Mouse (Mus musculus) embryonic fibroblast, embryonic 13.5 days (primary cell): ENCODE measurements at regions not wholly inside any gene's neighbourhood (a gene's known extent, or its start where the extent isn't known, plus 50 kb on each side); places are given as distances from the start of the nearest gene placed in this dataset.

ENCODE experiments used
- H3K27ac ChIP-seq: 2 replicates; pipeline ENCODE4 v1.5.1; 2012; ENCODE audit warnings: low read length, control low read depth, inconsistent platforms; ENCODE audit not compliant: insufficient read depth
- H3K4me1 ChIP-seq: 2 replicates; pipeline ENCODE4 v1.6.1; 2011; ENCODE audit warnings: low read length; ENCODE audit not compliant: control insufficient read depth, insufficient read depth
- H3K4me3 ChIP-seq: 2 replicates; pipeline ENCODE4 v1.5.1; 2011; ENCODE audit warnings: mild to moderate bottlenecking, control low read depth, low read length; ENCODE audit not compliant: insufficient read depth
- CTCF ChIP-seq: IDR thresholded peaks from 2 replicates; pipeline ENCODE4 v1.5.1; 2011; ENCODE audit warnings: mild to moderate bottlenecking, control low read depth, low read length, moderate library complexity, borderline replicate concordance; ENCODE audit not compliant: insufficient read depth
- POLR2A ChIP-seq: IDR thresholded peaks from 2 replicates; pipeline ENCODE4 v1.6.1; 2011; ENCODE audit warnings: low read depth, mild to moderate bottlenecking, control low read depth, low read length, moderate library complexity

DNA sequence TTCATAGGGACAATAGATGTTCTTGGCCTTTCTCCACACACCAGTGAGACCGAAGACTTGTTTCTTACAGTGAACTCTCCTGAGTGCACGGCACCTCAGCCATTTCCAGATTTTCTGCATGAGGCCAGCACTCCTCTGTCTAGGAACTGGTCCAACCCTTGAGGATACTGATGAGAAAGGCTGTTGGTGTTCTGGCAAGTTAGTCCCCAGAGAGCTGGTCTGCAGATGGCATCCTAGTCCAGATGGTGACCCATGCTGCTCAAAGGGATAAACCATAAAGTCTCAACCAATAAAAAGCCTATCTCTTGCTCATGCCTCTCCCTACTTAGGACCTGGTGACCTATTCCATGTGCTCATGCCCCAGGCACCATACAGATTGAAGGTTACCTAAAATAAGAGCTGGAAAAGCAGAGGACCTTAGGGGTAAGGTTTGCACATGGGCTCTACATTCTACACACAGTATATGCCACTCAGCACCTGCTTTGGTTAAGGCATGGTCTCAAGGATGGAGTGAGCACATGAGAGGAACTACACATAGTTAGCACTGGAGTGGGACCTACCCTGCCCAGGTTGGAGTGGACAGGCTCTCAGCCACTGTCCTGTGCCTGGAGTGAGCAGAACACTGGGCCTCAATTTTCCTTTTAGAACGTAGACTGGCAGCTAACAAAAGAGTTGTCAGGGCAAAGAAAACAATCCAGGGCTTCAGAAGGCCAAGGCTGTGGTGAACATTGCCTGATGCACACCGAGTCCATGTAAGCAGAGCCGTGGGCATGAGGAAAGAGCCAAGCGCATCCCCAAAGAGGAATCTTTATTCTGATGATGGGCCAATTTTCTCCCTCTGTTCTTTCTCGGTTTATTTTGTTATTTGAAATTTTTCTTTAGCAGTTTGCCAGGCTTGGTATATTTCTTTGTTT is 335.9 kb downstream of the Glrx3 start:
- no peak overlapping the region for H3K4me3 ChIP-seq
- H3K27ac ChIP-seq = no peak overlapping the region
- TF ChIP-seq POLR2A (no peak), CTCF (no peak)

GRCm38 (mm10) chr7:137773965-137774310 is 336.5 kb downstream of the Glrx3 start:
- Histone ChIP-seq H3K4me1 (no peaks in the 10 kb centered on the region), H3K4me3 (no peak overlapping the region), H3K27ac (no peak overlapping the region)
- TF ChIP-seq CTCF (no peak), POLR2A (no peak)

More for the DNA sequence above, 335.9 kb downstream of the Glrx3 start:
- no peaks in the 10 kb centered on the region for H3K4me1 ChIP-seq

DNA sequence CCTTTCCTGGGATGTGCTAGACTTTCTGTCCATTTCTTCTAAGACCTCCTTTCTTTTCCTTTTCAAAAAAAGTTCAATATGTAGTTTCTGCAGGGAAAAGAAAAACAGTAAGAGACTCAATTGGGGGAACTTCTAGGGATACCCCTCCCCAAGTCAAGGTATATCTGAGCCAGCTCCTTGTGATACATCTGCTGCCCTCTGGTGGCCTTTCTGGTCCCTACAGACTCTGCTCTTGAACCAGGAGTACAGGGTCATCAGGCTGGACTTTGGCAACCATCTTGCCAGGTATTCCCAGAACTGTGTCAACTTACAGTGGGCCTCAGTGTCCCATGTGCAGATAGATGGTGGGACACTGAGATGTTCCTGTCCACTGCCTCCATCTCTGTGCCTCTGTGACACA is 346.5 kb downstream of the Glrx3 start:
- peak; percentile 14; the same call in 1 of the 2 replicates for TF ChIP-seq CTCF
- TF ChIP-seq POLR2A = no peak
- Histone ChIP-seq H3K4me1 (no peaks in the 10 kb centered on the region), H3K4me3 (no peak overlapping the region), H3K27ac (no peak overlapping the region)

GRCm38 (mm10) chr7:137805361-137805760 is 367.9 kb downstream of the Glrx3 start:
- H3K4me1 ChIP-seq = no peaks in the 10 kb centered on the region
- no peak overlapping the region for H3K4me3 ChIP-seq
- TF ChIP-seq POLR2A (no peak), CTCF (no peak)
- no peak overlapping the region for H3K27ac ChIP-seq

GRCm38 (mm10) chr7:137812839-137813238 is 375.4 kb downstream of the Glrx3 start:
- Histone ChIP-seq H3K27ac (no peak overlapping the region), H3K4me3 (no peak overlapping the region), H3K4me1 (no peaks in the 10 kb centered on the region)
- no peak for TF ChIP-seq POLR2A
- TF ChIP-seq CTCF = no peak

GRCm38 (mm10) chr7:137840520-137840919 is 403.1 kb downstream of the Glrx3 start:
- Histone ChIP-seq H3K4me1 (peaks cover 9% of the 10 kb centered on the region), H3K27ac (no peak overlapping the region), H3K4me3 (no peak overlapping the region)
- TF ChIP-seq POLR2A (no peak), CTCF (no peak)

DNA sequence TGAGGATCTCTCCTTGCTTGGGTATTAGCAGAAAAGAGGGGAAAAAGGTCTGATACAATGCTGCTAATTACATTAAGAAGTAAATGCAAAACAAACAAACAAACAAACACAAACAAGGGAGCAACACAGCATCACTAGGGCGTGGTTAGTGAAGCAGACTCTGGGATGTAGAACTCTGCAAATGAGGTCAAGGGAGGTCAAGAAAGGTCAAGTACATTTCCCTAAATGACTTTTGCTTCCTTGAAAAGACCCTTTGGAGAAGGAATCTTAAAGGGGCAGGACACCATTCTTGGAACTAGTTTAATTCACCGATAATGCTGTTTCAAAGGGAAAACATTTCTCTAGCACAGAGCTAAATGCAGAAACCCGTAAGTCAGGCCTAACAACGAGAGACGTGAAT is 403.6 kb downstream of the Glrx3 start:
- Histone ChIP-seq H3K4me1 (peaks cover 9% of the 10 kb centered on the region), H3K4me3 (no peak overlapping the region), H3K27ac (no peak overlapping the region)
- TF ChIP-seq POLR2A (no peak), CTCF (no peak)

- Histone ChIP-seq H3K4me3 (no peak overlapping the region), H3K27ac (no peak overlapping the region; the same call in 1 of the 2 replicates), H3K4me1 (peaks cover 9% of the 10 kb centered on the region)
- TF ChIP-seq CTCF (no peak), POLR2A (no peak)
Measured at GRCm38 (mm10) chr7:137841456-137842100, 404.2 kb downstream of the Glrx3 start.

DNA sequence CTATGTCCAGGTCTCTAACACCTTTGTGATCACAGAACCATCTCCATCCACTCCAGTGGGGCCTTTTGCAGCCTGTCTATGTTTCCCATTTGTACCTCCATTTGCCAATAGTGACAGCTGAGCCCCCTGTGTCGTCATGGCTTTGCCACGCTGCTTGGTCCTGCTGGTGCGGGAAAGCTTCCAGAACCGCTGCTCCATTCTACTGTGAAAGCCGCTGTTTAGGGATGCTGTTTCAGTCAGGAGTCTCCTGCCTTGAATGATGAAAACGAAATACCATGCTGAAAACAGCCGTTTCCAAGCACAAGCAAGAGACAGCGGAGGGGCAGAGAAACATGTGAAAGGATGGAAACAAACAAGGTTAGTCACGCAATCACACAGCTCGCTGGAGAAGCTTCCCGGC is 410.4 kb downstream of the Glrx3 start:
- Histone ChIP-seq H3K4me1 (no peaks in the 10 kb centered on the region), H3K27ac (no peak overlapping the region), H3K4me3 (no peak overlapping the region)
- TF ChIP-seq POLR2A (no peak), CTCF (no peak)

- Histone ChIP-seq H3K27ac (no peak overlapping the region), H3K4me3 (no peak overlapping the region), H3K4me1 (no peaks in the 10 kb centered on the region)
- TF ChIP-seq CTCF (no peak), POLR2A (no peak)
Measured at GRCm38 (mm10) chr7:137851061-137851460, 413.6 kb downstream of the Glrx3 start.
